ENCODE assay signal across 8 mouse cellular contexts in genomic region chr3:141466061-141466460, GRCm38 (mm10). TPM values are rescaled to one million over a fixed set of nuclear protein-coding genes. Genes with fewer than 3 reads are reported as not detected.
DNase-seq lines count a peak whose midpoint lies in the region; ATAC-seq and TF ChIP-seq lines count a peak whose summit lies in the region.
"Had no signal": no experiment of that assay in that cellular context is flagged by ENCODE, and none has a peak within 500 bp of the region (broad histone marks: within the 10 kb centered on the region; RNA-seq: fewer than 3 reads in every experiment).

No protein-coding gene starts in this region.

- in situ Hi-C loops in ES-E14 (cut with MboI; ENCODE audit: low sequenced_read_pairs in 2 of 2, unreplicated experiment in 2 of 2) = no loop called here

- 2% methylated on average over 20 of the region's 20 CpGs for WGBS in forebrain, embryonic 10.5 days
- WGBS in intestine, embryonic 16.5 days = 2% methylated on average over 20 of the region's 20 CpGs
- WGBS in limb, embryonic 14.5 days = 0% methylated on average over 20 of the region's 20 CpGs
- 3% methylated on average over 20 of the region's 20 CpGs for WGBS in olfactory bulb, adult 2 months

- TF ChIP-seq CTCF in olfactory bulb, adult 2 months (IDR thresholded peaks at IDR 0.05; ENCODE audit: insufficient read depth, low read depth, low read length) = no peak

- H3K4me2 ChIP-seq in intestine, embryonic 16.5 days (ENCODE audit: low read depth, low read length) = peak overlapping the region; percentile 91
- H3K4me2 ChIP-seq in limb, embryonic 14.5 days (replicated peaks; ENCODE audit: low read depth, low read length, severe bottlenecking) = peak overlapping the region; percentile 72

- no peak for DNase-seq in ES-E14 (ENCODE audit: low read depth, low spot score)
- DNase-seq in brain, adult 2 months (ENCODE audit: low read depth, low spot score) = peak; percentile 82
- peak; percentile 34 for DNase-seq in forebrain, embryonic 10.5 days (ENCODE audit: extremely low spot score, low spot score)
- peak; percentile 22 for DNase-seq in limb, embryonic 14.5 days (ENCODE audit: low spot score)

- no peaks in the 10 kb centered on the region for H3K9me3 ChIP-seq in ES-E14 (ENCODE audit: control insufficient read depth, insufficient read depth, low read depth, low read length)
- H3K9me3 ChIP-seq in forebrain, embryonic 10.5 days = no peaks in the 10 kb centered on the region
- no peaks in the 10 kb centered on the region for H3K9me3 ChIP-seq in intestine, embryonic 16.5 days (ENCODE audit: control insufficient read depth, low read length)
- H3K9me3 ChIP-seq in limb, embryonic 14.5 days (ENCODE audit: control insufficient read depth, low read length) = no peaks in the 10 kb centered on the region

- H3K27me3 ChIP-seq in forebrain, embryonic 10.5 days (ENCODE audit: poor library complexity, severe bottlenecking) = peaks cover 84% of the 10 kb centered on the region
- H3K27me3 ChIP-seq in intestine, embryonic 16.5 days (replicated peaks; ENCODE audit: control insufficient read depth, insufficient read depth, low read length) = peaks cover 15% of the 10 kb centered on the region; the same call in 1 of the 2 replicates
- no peaks in the 10 kb centered on the region for H3K27me3 ChIP-seq in limb, embryonic 14.5 days (ENCODE audit: control insufficient read depth, insufficient read depth, low read length)

- no peak overlapping the region for H3K9ac ChIP-seq in ES-E14 (ENCODE audit: insufficient read depth, low read depth, low read length, poor library complexity, severe bottlenecking)
- H3K9ac ChIP-seq in intestine, embryonic 16.5 days (ENCODE audit: low read depth, low read length) = peak overlapping the region; percentile 78
- H3K9ac ChIP-seq in limb, embryonic 14.5 days (ENCODE audit: low read depth, low read length, severe bottlenecking) = peak overlapping the region; percentile 80

- peak overlapping the region; percentile 69 to 76; a peak in 3 of 4 replicates for H3K4me3 ChIP-seq in ES-E14 (ENCODE audit: insufficient read depth in 1 of 2, low read depth in 1 of 2, low read length in 2 of 2, poor library complexity in 1 of 2, severe bottlenecking in 1 of 2)
- H3K4me3 ChIP-seq in forebrain, embryonic 10.5 days = peak overlapping the region; percentile 81
- H3K4me3 ChIP-seq in intestine, embryonic 16.5 days (ENCODE audit: low read length) = peak overlapping the region; percentile 76
- H3K4me3 ChIP-seq in limb, embryonic 14.5 days (replicated peaks; ENCODE audit: low read length) = peak overlapping the region; percentile 76
- H3K4me3 ChIP-seq in olfactory bulb, adult 2 months (ENCODE audit: insufficient read depth, low read depth, low read length) = peak overlapping the region; percentile 87

- H3K36me3 ChIP-seq in ES-E14 (ENCODE audit: control insufficient read depth, insufficient read depth, low read length, poor library complexity, severe bottlenecking) = no peaks in the 10 kb centered on the region
- H3K36me3 ChIP-seq in forebrain, embryonic 10.5 days (replicated peaks) = no peaks in the 10 kb centered on the region
- no peaks in the 10 kb centered on the region for H3K36me3 ChIP-seq in intestine, embryonic 16.5 days (ENCODE audit: control insufficient read depth, insufficient read depth, low read length)
- H3K36me3 ChIP-seq in limb, embryonic 14.5 days (ENCODE audit: control insufficient read depth, insufficient read depth, low read length) = no peaks in the 10 kb centered on the region

- no peak overlapping the region for H3K27ac ChIP-seq in ES-E14 (ENCODE audit: insufficient read depth, low read depth, low read length, poor library complexity, severe bottlenecking)
- H3K27ac ChIP-seq in forebrain, embryonic 10.5 days = peak overlapping the region; percentile 86
- no peak overlapping the region for H3K27ac ChIP-seq in intestine, embryonic 16.5 days (ENCODE audit: low read length)
- H3K27ac ChIP-seq in limb, embryonic 14.5 days (replicated peaks; ENCODE audit: low read depth, low read length) = peak overlapping the region; percentile 91
- H3K27ac ChIP-seq in olfactory bulb, adult 2 months (ENCODE audit: insufficient read depth, low read depth, low read length) = no peak overlapping the region
- H3K27ac ChIP-seq: macrophage had no signal

- TF ChIP-seq POLR2A in limb, embryonic 14.5 days (IDR thresholded peaks at IDR 0.05; ENCODE audit: borderline replicate concordance, extremely low read depth, insufficient read depth, insufficient read length) = no peak
- no peak for TF ChIP-seq POLR2A in olfactory bulb, adult 2 months (IDR thresholded peaks at IDR 0.05; ENCODE audit: insufficient read depth, low read depth, low read length)

- 0 out of 2 replicates have a peak, but pooled peaks have one; percentile 2 for ATAC-seq in intestine, embryonic 16.5 days
- ATAC-seq in limb, embryonic 14.5 days (ENCODE audit: low FRiP score, low read depth) = no peak
- ATAC-seq in monocyte, adult 5-6 weeks (replicated peaks; ENCODE audit: insufficient number of reproducible peaks, low FRiP score, low TSS enrichment, poor library complexity, severe bottlenecking) = no peak

- H3K4me1 ChIP-seq in ES-E14 (ENCODE audit: control insufficient read depth in 2 of 2, insufficient read depth in 2 of 2, low read length in 2 of 2, poor library complexity in 1 of 2) = no peaks in the 10 kb centered on the region
- peaks cover 42% of the 10 kb centered on the region for H3K4me1 ChIP-seq in forebrain, embryonic 10.5 days
- no peaks in the 10 kb centered on the region for H3K4me1 ChIP-seq in intestine, embryonic 16.5 days (ENCODE audit: control insufficient read depth, insufficient read depth, low read length)
- peaks cover 12% of the 10 kb centered on the region; the same call in 1 of the 2 replicates for H3K4me1 ChIP-seq in limb, embryonic 14.5 days (ENCODE audit: control insufficient read depth, insufficient read depth, low read length)
- H3K4me1 ChIP-seq in olfactory bulb, adult 2 months (ENCODE audit: control insufficient read depth, insufficient read depth, low read length) = peaks cover 5% of the 10 kb centered on the region; the same call in 1 of the 2 replicates

TF ChIP-seq in ES-E14, 5 proteins besides CTCF, POLR2A, EP300 and RAD21:
- no peak for TF ChIP-seq MAFK (IDR thresholded peaks at IDR 0.05; ENCODE audit: insufficient read depth, low read depth, low read length)
- TF ChIP-seq ZNF384 (IDR thresholded peaks at IDR 0.05; ENCODE audit: low read depth, low read length) = no peak
- TF ChIP-seq HCFC1 (IDR thresholded peaks at IDR 0.05; ENCODE audit: borderline replicate concordance, insufficient read depth, low read length) = no peak
- TF ChIP-seq CHD2 (IDR thresholded peaks at IDR 0.05; ENCODE audit: low read depth, low read length) = no peak

RNA-seq across cellular contexts. Expression of gene Unc5c, which starts 1.0 kb away (rescaled TPM):
- total RNA-seq in ES-E14 (2012; rRNA removed) = 0.37 and 0.67 TPM in 2 replicates
- polyA plus RNA-seq in forebrain, embryonic 10.5 days (2016; fragmentation: Nextera tagmentation; extraction: Ambion mirVana) = 2.9 and 3.3 TPM in 2 replicates
- polyA plus RNA-seq in intestine, embryonic 16.5 days (2015; fragmentation: Nextera tagmentation; extraction: Ambion mirVana) = 3.1 and 5.0 TPM in 2 replicates
- polyA plus RNA-seq in limb, embryonic 14.5 days (2012; rRNA removed) = 11.9 and 15.4 TPM in 2 replicates
- 12.5 and 20.8 TPM in 2 replicates for polyA plus RNA-seq in limb, embryonic 14.5 days (2014; fragmentation: Nextera tagmentation; extraction: Ambion mirVana)
- not detected in 2 replicates for polyA plus RNA-seq in olfactory bulb, adult 2 months (2012; ENCODE audit: insufficient read depth, insufficient read length, low replicate concordance, missing spikeins)
- total RNA-seq in monocyte, adult 5-6 weeks (2017) = 0.85 to 2.8 TPM in 2 of 3 replicates, not detected in the other
- polyA plus RNA-seq: macrophage had no signal

Comparison
In these comparisons a context has a peak if more than half of its experiments do, and no peak if none do; other contexts are left out.
1. H3K27ac ChIP-seq: peak in forebrain, embryonic 10.5 days (single experiment) and limb, embryonic 14.5 days (single experiment); none in ES-E14 (single experiment), intestine, embryonic 16.5 days (single experiment) and olfactory bulb, adult 2 months (single experiment).
2. Peak in every context shown above with its lines, with median percentiles within 50 percentile points of each other: H3K4me3 ChIP-seq.